Mouse (Mus musculus) intestine, postnatal 0 days (tissue): Measurements from ENCODE around the gene Gpr62. TPM values are rescaled to one million over a fixed set of nuclear protein-coding genes. Genes with fewer than 3 reads are reported as not detected.

ENCODE experiments used
- ATAC-seq: fragments of 200-750 bp; cut with Nextera tagmentation; 2 replicates; pipeline ENCODE4 v1.8.0; 2017; ENCODE audit warnings: mild to moderate bottlenecking, moderate TSS enrichment, moderate library complexity
- H3K27ac ChIP-seq: fragments of 300-500 bp; sonication (generic); 2 replicates; pipeline ENCODE4 v1.5.1; 2014; ENCODE audit warnings: mild to moderate bottlenecking, low read depth, low read length, moderate library complexity
- H3K27me3 ChIP-seq: fragments of 300-500 bp; sonication (generic); replicated peaks from 2 replicates; pipeline ENCODE4 v1.6.1; 2014; ENCODE audit warnings: low read length, mixed read lengths; ENCODE audit not compliant: control insufficient read depth, insufficient read depth
- H3K36me3 ChIP-seq: fragments of 300-500 bp; sonication (generic); 2 replicates; pipeline ENCODE4 v1.6.1; 2014; ENCODE audit warnings: mild to moderate bottlenecking, moderate library complexity; ENCODE audit not compliant: control insufficient read depth, insufficient read depth
- H3K4me1 ChIP-seq: fragments of 300-500 bp; sonication (generic); replicated peaks from 2 replicates; pipeline ENCODE4 v1.6.1; 2014; ENCODE audit warnings: antibody characterized with exemption, low read length, mixed read lengths; ENCODE audit not compliant: control insufficient read depth, insufficient read depth
- H3K4me2 ChIP-seq: fragments of 300-500 bp; sonication (generic); replicated peaks from 2 replicates; pipeline ENCODE4 v1.6.1; 2014; ENCODE audit warnings: low read depth, mild to moderate bottlenecking, moderate library complexity
- H3K4me3 ChIP-seq: fragments of 300-500 bp; sonication (generic); 2 replicates; pipeline ENCODE4 v1.5.1; 2014; ENCODE audit warnings: low read depth, low read length
- H3K9ac ChIP-seq: fragments of 300-500 bp; sonication (generic); 2 replicates; pipeline ENCODE4 v1.6.1; 2014; ENCODE audit warnings: mild to moderate bottlenecking, low read depth, low read length
- H3K9me3 ChIP-seq: fragments of 300-500 bp; sonication (generic); 2 replicates; pipeline ENCODE4 v1.6.1; 2016; ENCODE audit warnings: mixed run types; ENCODE audit not compliant: control insufficient read depth
- CTCF ChIP-seq: sonication (generic); IDR thresholded peaks from 2 replicates; pipeline ENCODE4 v1.5.1; 2016; ENCODE audit warnings: low read depth, mild to moderate bottlenecking, control low read depth, antibody characterized with exemption, moderate library complexity
- WGBS: fragments of 180-500 bp; shearing (Covaris S2); extraction: QIAGEN DNeasy Blood & Tissue Kit; methylation state at CpG from one replicate; pipeline ENCODE4 v1.1.7; 2014; 5-methylcytosine and 5-hydroxymethylcytosine counted together
- polyA plus RNA-seq: library from polyadenylated mRNA; unstranded; fragments of >200 nt; fragmentation: Nextera tagmentation; extraction: Ambion mirVana; gene quantifications from 2 replicates; pipeline ENCODE4 v1.2.1, GENCODE M21; 2015

Gene Gpr62
- polyA plus RNA-seq, 1 experiment from 2014 or later: 0.17 TPM

DNA sequence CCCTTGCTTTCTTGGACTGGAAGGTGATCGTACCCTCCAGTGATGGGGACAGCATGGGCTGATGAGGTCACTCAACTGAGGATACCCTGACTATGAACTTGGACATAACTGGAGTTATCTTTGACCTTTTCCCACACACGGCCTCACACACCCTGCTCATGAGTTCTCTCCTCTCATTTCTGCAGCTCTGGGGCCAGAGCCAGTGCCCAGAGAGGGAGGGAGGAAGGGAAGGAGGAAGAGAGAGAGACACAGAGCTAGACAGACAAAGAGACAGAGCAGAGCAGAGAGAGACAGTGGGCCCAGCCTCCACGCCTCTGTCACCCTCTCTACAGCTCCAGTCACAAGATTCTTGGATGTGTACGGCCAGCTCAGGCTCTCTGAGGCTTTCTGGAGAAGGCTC is 6.6 kb upstream of the Gpr62 start:
- H3K9ac ChIP-seq: no peak overlapping the region
- 47% methylated on average over 4 of the region's 4 CpGs for WGBS
- no peak overlapping the region for H3K4me3 ChIP-seq
- peaks cover 8% of the 10 kb centered on the region for H3K4me1 ChIP-seq
- no peak for TF ChIP-seq CTCF
- H3K27me3 ChIP-seq: no peaks in the 10 kb centered on the region
- H3K4me2 ChIP-seq: no peak overlapping the region
- ATAC-seq: no peak
- H3K27ac ChIP-seq: peak overlapping the region; percentile 24; the same call in 1 of the 2 replicates
- H3K9me3 ChIP-seq: no peaks in the 10 kb centered on the region
- no peaks in the 10 kb centered on the region; the same call in 1 of the 2 replicates for H3K36me3 ChIP-seq

- TF ChIP-seq CTCF: no peak; the same call in 1 of the 2 replicates
- no peak overlapping the region for H3K27ac ChIP-seq
Measured at GRCm38 (mm10) chr9:106471892-106472291, 6.2 kb upstream of the Gpr62 start.

GRCm38 (mm10) chr9:106470991-106471750 is 5.4 kb upstream of the Gpr62 start:
- WGBS: 74% methylated on average over 14 of the region's 14 CpGs
- Histone ChIP-seq H3K36me3 (no peaks in the 10 kb centered on the region; the same call in 1 of the 2 replicates), H3K27me3 (peaks cover under 1% of the 10 kb centered on the region; the same call in 1 of the 2 replicates), H3K27ac (no peak overlapping the region), H3K4me3 (no peak overlapping the region), H3K4me2 (peak overlapping the region; percentile 50; the same call in 1 of the 2 replicates), H3K4me1 (peaks cover 5% of the 10 kb centered on the region), H3K9ac (no peak overlapping the region), H3K9me3 (no peaks in the 10 kb centered on the region)
- no peak for ATAC-seq
- TF ChIP-seq CTCF: no peak

More at GRCm38 (mm10) chr9:106471892-106472291, 6.2 kb upstream of the Gpr62 start:
- no peak overlapping the region for H3K4me3 ChIP-seq
- H3K27me3 ChIP-seq: no peaks in the 10 kb centered on the region
- WGBS: 25% methylated on average over 5 of the region's 5 CpGs
- no peak; the same call in 1 of the 2 replicates for ATAC-seq
- no peaks in the 10 kb centered on the region; the same call in 1 of the 2 replicates for H3K36me3 ChIP-seq
- H3K4me2 ChIP-seq: peak overlapping the region; percentile 50; the same call in 1 of the 2 replicates
- H3K9me3 ChIP-seq: no peaks in the 10 kb centered on the region
- H3K9ac ChIP-seq: no peak overlapping the region
- H3K4me1 ChIP-seq: peaks cover 8% of the 10 kb centered on the region

DNA sequence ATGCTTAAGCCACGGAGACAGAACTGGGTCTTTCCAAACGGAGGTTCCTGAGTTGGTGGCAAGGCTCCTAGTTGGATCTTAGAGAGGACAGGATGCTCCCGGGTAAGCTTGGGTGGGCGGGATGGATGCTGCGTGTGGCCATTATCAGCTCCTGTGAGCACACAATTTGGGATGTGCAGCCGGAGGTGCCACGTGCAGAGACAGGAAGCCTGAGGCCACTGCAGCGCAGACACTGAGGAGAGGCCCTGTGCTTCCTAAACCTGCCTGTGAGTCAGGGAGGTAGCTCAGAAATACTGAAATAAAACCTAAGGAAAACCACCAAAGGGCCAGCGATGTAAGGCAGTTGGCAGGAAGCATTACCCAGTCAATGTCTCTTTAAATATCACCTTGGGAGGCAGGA is 4.0 kb upstream of the Gpr62 start:
- ATAC-seq: no peak
- peaks cover 14% of the 10 kb centered on the region; the same call in 1 of the 2 replicates for H3K27me3 ChIP-seq
- H3K27ac ChIP-seq: no peak overlapping the region
- no peak overlapping the region for H3K4me2 ChIP-seq
- no peaks in the 10 kb centered on the region for H3K9me3 ChIP-seq
- 77% methylated on average over 9 of the region's 9 CpGs for WGBS
- H3K4me3 ChIP-seq: no peak overlapping the region
- no peaks in the 10 kb centered on the region; the same call in 1 of the 2 replicates for H3K36me3 ChIP-seq
- no peak overlapping the region for H3K9ac ChIP-seq
- no peak for TF ChIP-seq CTCF
- no peaks in the 10 kb centered on the region; the same call in 1 of the 2 replicates for H3K4me1 ChIP-seq

DNA sequence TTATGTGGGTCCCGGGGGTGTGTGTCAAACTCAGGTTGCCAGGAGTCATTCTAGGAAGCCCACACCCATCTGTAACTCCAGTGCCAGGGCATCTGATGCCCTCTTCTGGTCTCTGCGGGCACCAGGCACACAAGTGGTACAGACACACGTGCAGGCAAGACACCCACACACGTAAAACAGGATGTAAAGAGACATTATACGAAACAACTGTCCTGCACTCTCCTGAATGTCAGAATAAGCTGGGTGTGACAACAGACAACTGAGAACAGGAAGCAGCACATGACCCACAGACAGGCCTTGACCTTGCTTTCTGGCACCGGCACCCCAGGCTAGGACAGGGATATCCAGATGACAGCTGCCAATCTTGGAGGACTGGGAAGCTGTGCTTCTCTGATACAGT is 3.6 kb upstream of the Gpr62 start:
- Histone ChIP-seq H3K4me1 (no peaks in the 10 kb centered on the region; the same call in 1 of the 2 replicates), H3K4me3 (no peak overlapping the region), H3K27ac (no peak overlapping the region), H3K9ac (no peak overlapping the region), H3K36me3 (no peaks in the 10 kb centered on the region; the same call in 1 of the 2 replicates), H3K4me2 (no peak overlapping the region), H3K27me3 (peaks cover 19% of the 10 kb centered on the region; the same call in 1 of the 2 replicates), H3K9me3 (no peaks in the 10 kb centered on the region)
- 0 out of 2 replicates have a peak, but pooled peaks have one; percentile 16 for TF ChIP-seq CTCF
- WGBS: 62% methylated on average over 6 of the region's 6 CpGs
- no peak for ATAC-seq

DNA sequence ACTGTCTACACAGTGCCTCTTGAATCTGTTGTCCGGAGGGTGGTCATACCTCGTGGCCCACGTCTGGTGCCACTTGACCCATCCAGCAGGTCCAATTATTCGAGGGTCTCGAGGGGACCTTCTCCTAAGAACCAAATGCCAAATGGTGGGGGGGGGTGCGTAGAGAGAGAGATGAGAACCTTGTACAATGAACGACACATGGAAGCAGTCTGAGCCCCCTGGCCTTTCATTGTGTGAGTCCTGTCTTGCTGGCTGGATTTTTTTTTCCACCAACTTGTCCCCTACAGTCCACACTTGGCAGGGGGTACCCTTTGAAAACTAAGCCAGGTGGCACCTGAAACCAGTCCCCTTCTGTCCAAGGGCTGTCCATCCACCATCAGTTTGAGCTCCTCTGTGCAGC is 2.0 kb upstream of the Gpr62 start:
- TF ChIP-seq CTCF: no peak
- Histone ChIP-seq H3K4me3 (no peak overlapping the region), H3K27me3 (peaks cover 19% of the 10 kb centered on the region; the same call in 1 of the 2 replicates), H3K4me1 (no peaks in the 10 kb centered on the region), H3K36me3 (no peaks in the 10 kb centered on the region; the same call in 1 of the 2 replicates), H3K27ac (no peak overlapping the region), H3K4me2 (no peak overlapping the region), H3K9me3 (no peaks in the 10 kb centered on the region), H3K9ac (no peak overlapping the region)
- no peak for ATAC-seq
- 93% methylated on average over 7 of the region's 7 CpGs for WGBS
